Mouse (Mus musculus): Measurements from ENCODE around the gene Lrmda. TPM values are rescaled to one million over a fixed set of nuclear protein-coding genes. Genes with fewer than 3 reads are reported as not detected.

Gene Lrmda
- polyA plus RNA-seq, 1 experiment from 2014 or later, result 0.95 TPM

GRCm38 (mm10) chr14:22845401-22845800 lies 825.9 kb downstream of the Lrmda start:
- no peak for ATAC-seq (ENCODE audit: insufficient number of reproducible peaks, insufficient read depth, low FRiP score, low read depth)
- no peak overlapping the region for H3K9ac ChIP-seq (ENCODE audit: low read length)
- H3K4me3 ChIP-seq (ENCODE audit: control insufficient read depth in 1 of 2, insufficient read depth in 1 of 2, low read depth in 1 of 2, low read length in 2 of 2), result no peak overlapping the region
- no peaks in the 10 kb centered on the region for H3K27me3 ChIP-seq (ENCODE audit: control insufficient read depth, insufficient read depth, low read length)
- no peaks in the 10 kb centered on the region for H3K4me1 ChIP-seq (ENCODE audit: control insufficient read depth in 2 of 2, insufficient read depth in 2 of 2, low read length in 2 of 2)
- H3K27ac ChIP-seq (replicated peaks in 1 of 2; ENCODE audit: control insufficient read depth in 1 of 2, insufficient read depth in 1 of 2, low read depth in 2 of 2, low read length in 2 of 2), result no peak overlapping the region
- H3K4me2 ChIP-seq (ENCODE audit: low read length), result no peak overlapping the region
- H3K9me3 ChIP-seq (ENCODE audit: control insufficient read depth, low read length), result no peaks in the 10 kb centered on the region
- no peaks in the 10 kb centered on the region for H3K36me3 ChIP-seq (ENCODE audit: control insufficient read depth, insufficient read depth, low read length)
- 71% methylated on average over 4 of the region's 4 CpGs for WGBS

GRCm38 (mm10) chr14:22847011-22847786 lies 827.7 kb downstream of the Lrmda start:
- WGBS, result 83% methylated on average over 5 of the region's 5 CpGs
- H3K27me3 ChIP-seq (ENCODE audit: control insufficient read depth, insufficient read depth, low read length), result no peaks in the 10 kb centered on the region
- H3K4me1 ChIP-seq (ENCODE audit: control insufficient read depth in 2 of 2, insufficient read depth in 2 of 2, low read length in 2 of 2), result no peaks in the 10 kb centered on the region
- no peaks in the 10 kb centered on the region for H3K36me3 ChIP-seq (ENCODE audit: control insufficient read depth, insufficient read depth, low read length)
- no peak overlapping the region for H3K27ac ChIP-seq (replicated peaks in 1 of 2; ENCODE audit: control insufficient read depth in 1 of 2, insufficient read depth in 1 of 2, low read depth in 2 of 2, low read length in 2 of 2)
- no peak overlapping the region for H3K4me3 ChIP-seq (ENCODE audit: control insufficient read depth in 1 of 2, insufficient read depth in 1 of 2, low read depth in 1 of 2, low read length in 2 of 2)
- ATAC-seq (ENCODE audit: insufficient number of reproducible peaks, insufficient read depth, low FRiP score, low read depth), result no peak
- no peak overlapping the region for H3K4me2 ChIP-seq (ENCODE audit: low read length)
- H3K9me3 ChIP-seq (ENCODE audit: control insufficient read depth, low read length), result no peaks in the 10 kb centered on the region
- no peak overlapping the region for H3K9ac ChIP-seq (ENCODE audit: low read length)

GRCm38 (mm10) chr14:22849108-22849507 lies 829.6 kb downstream of the Lrmda start:
- Histone ChIP-seq H3K4me2 (ENCODE audit: low read length) (no peak overlapping the region), H3K4me1 (ENCODE audit: control insufficient read depth in 2 of 2, insufficient read depth in 2 of 2, low read length in 2 of 2) (no peaks in the 10 kb centered on the region), H3K27ac (replicated peaks in 1 of 2; ENCODE audit: control insufficient read depth in 1 of 2, insufficient read depth in 1 of 2, low read depth in 2 of 2, low read length in 2 of 2) (no peak overlapping the region), H3K9me3 (ENCODE audit: control insufficient read depth, low read length) (no peaks in the 10 kb centered on the region), H3K27me3 (ENCODE audit: control insufficient read depth, insufficient read depth, low read length) (no peaks in the 10 kb centered on the region), H3K36me3 (ENCODE audit: control insufficient read depth, insufficient read depth, low read length) (no peaks in the 10 kb centered on the region), H3K9ac (ENCODE audit: low read length) (no peak overlapping the region), H3K4me3 (ENCODE audit: control insufficient read depth in 1 of 2, insufficient read depth in 1 of 2, low read depth in 1 of 2, low read length in 2 of 2) (no peak overlapping the region)
- ATAC-seq (ENCODE audit: insufficient number of reproducible peaks, insufficient read depth, low FRiP score, low read depth), result no peak
- 76% methylated on average over 2 of the region's 2 CpGs for WGBS

- no peak overlapping the region for H3K9ac ChIP-seq (ENCODE audit: low read length)
- H3K4me3 ChIP-seq (ENCODE audit: control insufficient read depth in 1 of 2, insufficient read depth in 1 of 2, low read depth in 1 of 2, low read length in 2 of 2), result no peak overlapping the region
- H3K9me3 ChIP-seq (ENCODE audit: control insufficient read depth, low read length), result no peaks in the 10 kb centered on the region
- 76% methylated on average over 4 of the region's 4 CpGs for WGBS
- H3K4me2 ChIP-seq (ENCODE audit: low read length), result no peak overlapping the region
- H3K4me1 ChIP-seq (ENCODE audit: control insufficient read depth in 2 of 2, insufficient read depth in 2 of 2, low read length in 2 of 2), result no peaks in the 10 kb centered on the region; a peak in 2 of 4 replicates
- H3K27me3 ChIP-seq (ENCODE audit: control insufficient read depth, insufficient read depth, low read length), result no peaks in the 10 kb centered on the region
- H3K36me3 ChIP-seq (ENCODE audit: control insufficient read depth, insufficient read depth, low read length), result no peaks in the 10 kb centered on the region
- ATAC-seq (ENCODE audit: insufficient number of reproducible peaks, insufficient read depth, low FRiP score, low read depth), result no peak
- H3K27ac ChIP-seq (replicated peaks in 1 of 2; ENCODE audit: control insufficient read depth in 1 of 2, insufficient read depth in 1 of 2, low read depth in 2 of 2, low read length in 2 of 2), result no peak overlapping the region
These were observed 841.1 kb downstream of the Lrmda start for GRCm38 (mm10) chr14:22860631-22861030.

- Histone ChIP-seq H3K27me3 (ENCODE audit: control insufficient read depth, insufficient read depth, low read length) (no peaks in the 10 kb centered on the region), H3K36me3 (ENCODE audit: control insufficient read depth, insufficient read depth, low read length) (no peaks in the 10 kb centered on the region), H3K9ac (ENCODE audit: low read length) (no peak overlapping the region), H3K9me3 (ENCODE audit: control insufficient read depth, low read length) (no peaks in the 10 kb centered on the region), H3K4me2 (ENCODE audit: low read length) (no peak overlapping the region), H3K4me3 (ENCODE audit: control insufficient read depth in 1 of 2, insufficient read depth in 1 of 2, low read depth in 1 of 2, low read length in 2 of 2) (no peak overlapping the region), H3K27ac (replicated peaks in 1 of 2; ENCODE audit: control insufficient read depth in 1 of 2, insufficient read depth in 1 of 2, low read depth in 2 of 2, low read length in 2 of 2) (no peak overlapping the region), H3K4me1 (ENCODE audit: control insufficient read depth in 2 of 2, insufficient read depth in 2 of 2, low read length in 2 of 2) (no peaks in the 10 kb centered on the region; a peak in 1 of 4 replicates)
- 58% methylated on average over 7 of the region's 7 CpGs for WGBS
- no peak for ATAC-seq (ENCODE audit: insufficient number of reproducible peaks, insufficient read depth, low FRiP score, low read depth)
These were observed 844.6 kb downstream of the Lrmda start for GRCm38 (mm10) chr14:22864132-22864531.

GRCm38 (mm10) chr14:22874584-22874983 lies 855.1 kb downstream of the Lrmda start:
- Histone ChIP-seq H3K27ac (replicated peaks in 1 of 2; ENCODE audit: control insufficient read depth in 1 of 2, insufficient read depth in 1 of 2, low read depth in 2 of 2, low read length in 2 of 2) (no peak overlapping the region), H3K9ac (ENCODE audit: low read length) (no peak overlapping the region), H3K4me2 (ENCODE audit: low read length) (no peak overlapping the region), H3K9me3 (ENCODE audit: control insufficient read depth, low read length) (no peaks in the 10 kb centered on the region), H3K27me3 (ENCODE audit: control insufficient read depth, insufficient read depth, low read length) (no peaks in the 10 kb centered on the region), H3K4me3 (ENCODE audit: control insufficient read depth in 1 of 2, insufficient read depth in 1 of 2, low read depth in 1 of 2, low read length in 2 of 2) (no peak overlapping the region), H3K4me1 (ENCODE audit: control insufficient read depth in 2 of 2, insufficient read depth in 2 of 2, low read length in 2 of 2) (no peaks in the 10 kb centered on the region), H3K36me3 (ENCODE audit: control insufficient read depth, insufficient read depth, low read length) (no peaks in the 10 kb centered on the region)
- ATAC-seq (ENCODE audit: insufficient number of reproducible peaks, insufficient read depth, low FRiP score, low read depth), result no peak
- 55% methylated on average over 3 of the region's 3 CpGs for WGBS

- Histone ChIP-seq H3K27me3 (ENCODE audit: control insufficient read depth, insufficient read depth, low read length) (no peaks in the 10 kb centered on the region), H3K36me3 (ENCODE audit: control insufficient read depth, insufficient read depth, low read length) (no peaks in the 10 kb centered on the region), H3K4me2 (ENCODE audit: low read length) (no peak overlapping the region), H3K9ac (ENCODE audit: low read length) (no peak overlapping the region), H3K4me3 (ENCODE audit: control insufficient read depth in 1 of 2, insufficient read depth in 1 of 2, low read depth in 1 of 2, low read length in 2 of 2) (no peak overlapping the region), H3K9me3 (ENCODE audit: control insufficient read depth, low read length) (no peaks in the 10 kb centered on the region), H3K4me1 (ENCODE audit: control insufficient read depth in 2 of 2, insufficient read depth in 2 of 2, low read length in 2 of 2) (0 out of 4 replicates have a peak, but pooled peaks cover 0 to 4% of the 10 kb centered on the region in 2 experiments), H3K27ac (replicated peaks in 1 of 2; ENCODE audit: control insufficient read depth in 1 of 2, insufficient read depth in 1 of 2, low read depth in 2 of 2, low read length in 2 of 2) (no peak overlapping the region)
- ATAC-seq (ENCODE audit: insufficient number of reproducible peaks, insufficient read depth, low FRiP score, low read depth), result no peak
- 74% methylated on average over 3 of the region's 3 CpGs for WGBS
These were observed 867.7 kb downstream of the Lrmda start for GRCm38 (mm10) chr14:22887182-22887581.

- no peak overlapping the region for H3K4me2 ChIP-seq (ENCODE audit: low read length)
- no peak overlapping the region for H3K4me3 ChIP-seq (ENCODE audit: control insufficient read depth in 1 of 2, insufficient read depth in 1 of 2, low read depth in 1 of 2, low read length in 2 of 2)
- H3K9me3 ChIP-seq (ENCODE audit: control insufficient read depth, low read length), result no peaks in the 10 kb centered on the region
- no peak overlapping the region for H3K9ac ChIP-seq (ENCODE audit: low read length)
- 97% methylated on average over 1 of the region's 1 CpGs for WGBS
- no peaks in the 10 kb centered on the region for H3K4me1 ChIP-seq (ENCODE audit: control insufficient read depth in 2 of 2, insufficient read depth in 2 of 2, low read length in 2 of 2)
- no peaks in the 10 kb centered on the region for H3K27me3 ChIP-seq (ENCODE audit: control insufficient read depth, insufficient read depth, low read length)
- no peaks in the 10 kb centered on the region for H3K36me3 ChIP-seq (ENCODE audit: control insufficient read depth, insufficient read depth, low read length)
- H3K27ac ChIP-seq (replicated peaks in 1 of 2; ENCODE audit: control insufficient read depth in 1 of 2, insufficient read depth in 1 of 2, low read depth in 2 of 2, low read length in 2 of 2), result no peak overlapping the region
- ATAC-seq (ENCODE audit: insufficient number of reproducible peaks, insufficient read depth, low FRiP score, low read depth), result no peak
These were observed 879.8 kb downstream of the Lrmda start for GRCm38 (mm10) chr14:22899312-22899711.

All from heart, embryonic 14.5 days (tissue).